Mouse (Mus musculus) NIH3T3 (cell line): ENCODE measurements around the gene Gm17018.

ENCODE experiments used
- DNase-seq: peaks from one replicate; pipeline ENCODE4 v3.0.0-alpha.2; 2012; ENCODE audit warnings: low read depth

Gm17018 gene

DNA sequence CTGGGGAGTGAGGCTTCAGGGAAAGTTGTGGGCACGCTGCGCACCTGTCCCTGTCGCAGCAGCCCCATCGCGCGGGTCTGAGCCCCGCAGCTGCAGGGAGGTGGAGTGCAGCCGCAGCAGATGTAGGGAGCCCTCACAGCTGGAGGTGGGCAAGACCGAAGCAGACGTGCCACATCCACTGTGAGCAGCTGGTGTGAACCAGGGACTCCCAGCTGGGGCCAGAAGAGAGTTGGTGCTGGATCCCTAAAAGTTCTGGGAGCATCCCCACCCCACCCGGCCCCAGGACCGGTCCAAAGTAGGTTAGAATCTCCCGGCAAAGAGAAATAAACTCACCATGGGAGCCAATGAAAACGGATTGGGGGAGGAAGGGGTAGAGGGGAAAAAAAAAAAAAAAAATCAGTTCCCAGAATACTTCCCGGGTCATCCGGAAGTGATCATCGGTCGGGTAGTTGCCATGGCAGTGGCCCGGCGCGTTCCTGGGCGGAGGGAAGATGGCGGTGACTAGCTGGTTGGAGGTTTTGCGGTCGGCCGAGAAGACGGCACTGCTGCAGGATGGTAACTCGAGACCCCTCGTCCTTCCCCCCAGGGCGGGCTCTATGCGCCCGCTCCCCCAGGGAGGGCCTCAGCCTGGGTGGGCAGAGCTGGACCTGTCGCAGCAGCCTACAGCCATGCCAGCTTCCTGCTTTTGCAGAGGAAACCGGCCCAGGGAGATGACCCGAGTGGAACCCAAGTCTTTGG is at the start of gene Gm17018, which contains the start of gene Poll:
Gm17018 (plus strand) TSS at position 463 of the 738 bp plus-strand sequence.
Poll (minus strand) TSS at position 379 of the 738 bp plus-strand sequence.
- DNase-seq = peak; percentile 92

DNA sequence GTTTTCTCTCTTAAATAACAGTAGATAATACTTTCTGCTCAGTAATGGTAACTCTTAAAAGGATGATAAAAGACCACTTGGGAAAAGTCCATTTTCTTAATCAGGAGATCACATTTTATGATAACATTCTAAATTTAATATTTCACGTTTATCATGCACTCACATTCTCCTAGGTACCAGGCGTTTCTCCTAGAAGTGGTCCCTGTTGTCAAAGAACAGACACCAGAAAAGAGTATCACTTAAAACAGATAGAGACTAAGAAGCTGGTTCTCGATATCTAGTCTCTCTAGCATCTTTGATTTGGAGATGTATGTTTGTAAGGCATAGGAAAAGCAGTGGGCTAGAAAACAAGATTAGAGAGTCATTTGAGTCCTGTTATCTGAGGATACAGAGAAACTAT is 49.7 kb upstream of the Gm17018 start:
- DNase-seq = no peak

DNA sequence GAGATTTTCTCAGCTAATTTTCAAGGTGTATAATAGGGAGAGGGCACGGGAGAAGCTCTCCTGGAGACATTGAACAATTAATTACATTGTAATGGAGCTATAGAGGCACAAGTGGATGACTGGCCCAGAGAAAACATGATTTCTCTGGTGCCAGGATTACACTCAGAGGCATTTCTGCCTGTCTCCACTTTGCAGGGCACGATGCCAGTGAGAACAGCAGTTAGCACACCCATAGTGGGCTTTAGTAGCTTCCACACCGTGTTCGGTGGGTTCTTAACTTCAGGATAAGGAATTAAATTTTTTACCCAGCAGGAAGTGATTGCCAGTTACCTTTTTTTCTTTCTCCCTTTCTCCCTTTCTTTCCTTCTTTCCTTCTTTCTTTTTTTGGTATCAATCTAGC is 49.0 kb upstream of the Gm17018 start:
- no peak for DNase-seq

DNA sequence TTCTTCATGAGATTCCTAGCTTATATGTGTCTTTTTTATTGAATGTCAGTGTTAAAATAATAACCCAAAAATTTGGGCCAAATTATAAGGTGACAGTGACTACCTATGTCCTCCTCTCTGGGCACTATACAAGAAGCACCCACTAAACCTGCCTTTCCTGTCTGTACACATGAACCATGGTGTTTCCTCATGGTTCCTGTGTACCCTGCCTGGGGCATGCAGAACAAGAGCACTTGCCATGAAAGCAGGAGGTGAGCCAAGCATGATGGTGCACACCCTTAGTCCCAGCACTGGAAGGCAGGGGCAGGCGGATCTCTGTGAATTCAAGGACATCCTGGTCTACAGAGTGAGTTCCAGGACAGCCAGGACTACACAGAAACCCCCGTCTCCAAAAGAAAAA is 45.1 kb upstream of the Gm17018 start:
- DNase-seq = no peak

DNA sequence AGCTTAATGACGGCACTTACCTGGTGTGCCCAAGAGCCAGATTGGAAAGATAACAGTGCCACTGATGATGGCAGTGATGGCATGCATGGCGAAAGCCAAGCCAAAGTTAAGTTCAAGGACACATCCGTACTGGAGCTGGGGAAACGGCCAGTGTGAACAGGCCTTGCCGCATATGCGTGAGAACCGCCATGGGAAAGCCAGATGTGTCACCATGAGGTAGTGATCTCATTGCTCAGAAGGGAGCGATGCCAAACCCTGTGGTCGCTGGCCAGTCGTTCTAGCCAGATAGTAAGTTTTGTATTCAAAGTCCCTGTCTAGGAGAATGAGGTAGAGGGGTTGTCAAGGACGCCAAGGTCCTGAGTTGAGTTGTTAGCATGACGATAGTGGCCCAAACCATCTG is 44.2 kb upstream of the Gm17018 start:
- DNase-seq = no peak

DNA sequence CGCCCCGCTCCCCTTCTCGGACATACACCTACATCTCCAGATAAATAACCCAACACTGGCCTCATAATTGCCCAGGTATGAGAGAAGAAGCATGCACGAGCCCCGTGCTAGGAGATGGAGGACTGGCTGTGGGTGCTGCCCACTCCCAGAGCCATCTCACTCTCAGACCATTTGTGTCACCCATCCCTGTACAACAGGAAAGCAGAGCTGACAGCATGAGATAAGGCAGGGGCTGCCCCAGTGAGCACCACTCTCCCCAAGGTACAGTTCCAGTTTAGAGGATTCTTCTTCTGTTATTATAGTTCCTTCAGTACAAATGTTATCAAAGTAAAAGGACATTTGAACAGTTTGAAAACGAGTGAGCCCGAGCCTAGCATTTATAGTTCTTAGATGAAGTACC is 33.0 kb upstream of the Gm17018 start:
- no peak for DNase-seq

DNA sequence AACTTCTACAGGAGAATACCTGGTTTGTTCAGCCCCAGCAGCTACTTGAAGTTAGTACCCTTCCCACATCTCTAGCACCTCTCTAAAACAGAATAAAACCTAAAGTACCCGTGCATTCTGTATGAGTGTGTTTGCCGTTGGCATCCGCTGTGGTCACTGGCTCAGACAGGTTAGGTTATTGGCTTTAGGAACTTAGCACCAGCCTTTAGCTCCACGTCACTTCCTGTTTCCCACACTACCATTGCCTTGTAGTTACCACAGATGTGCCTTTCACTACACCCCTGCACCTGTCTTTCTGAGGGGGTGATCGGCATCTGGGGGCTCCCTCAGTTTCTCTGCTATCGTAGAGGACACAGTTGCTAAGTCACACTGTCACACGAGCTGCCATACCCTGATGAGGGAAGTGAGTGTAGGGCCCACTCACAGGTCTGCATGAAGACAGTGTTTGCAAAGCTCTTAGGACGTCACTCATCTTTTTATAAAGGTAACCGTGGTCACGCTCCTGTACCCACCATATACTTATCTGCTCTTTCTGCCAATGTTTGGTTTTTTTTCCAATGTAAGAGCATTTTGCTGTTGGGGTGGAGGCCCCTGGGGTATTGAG is 32.4 kb upstream of the Gm17018 start:
- DNase-seq = no peak

DNA sequence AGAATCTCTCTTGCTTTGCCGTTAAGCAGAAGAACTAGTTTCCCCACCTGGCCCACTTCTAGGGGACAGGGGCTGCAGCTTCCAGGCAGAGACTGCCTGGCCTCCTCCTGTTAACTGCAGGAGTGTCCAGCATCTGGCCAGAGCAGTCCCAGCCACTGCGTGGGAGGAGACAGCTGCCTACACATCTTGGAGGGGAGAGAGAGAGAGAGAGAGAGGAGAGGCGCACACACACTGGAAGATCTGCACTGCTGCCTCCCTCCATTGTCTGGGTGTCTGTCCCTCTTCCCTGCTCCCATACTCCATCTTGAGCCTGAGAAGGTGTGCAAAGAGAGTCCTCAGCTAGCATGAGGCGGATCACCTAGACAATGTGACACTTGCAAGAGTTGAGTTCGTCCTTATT is 31.1 kb upstream of the Gm17018 start:
- DNase-seq = no peak

DNA sequence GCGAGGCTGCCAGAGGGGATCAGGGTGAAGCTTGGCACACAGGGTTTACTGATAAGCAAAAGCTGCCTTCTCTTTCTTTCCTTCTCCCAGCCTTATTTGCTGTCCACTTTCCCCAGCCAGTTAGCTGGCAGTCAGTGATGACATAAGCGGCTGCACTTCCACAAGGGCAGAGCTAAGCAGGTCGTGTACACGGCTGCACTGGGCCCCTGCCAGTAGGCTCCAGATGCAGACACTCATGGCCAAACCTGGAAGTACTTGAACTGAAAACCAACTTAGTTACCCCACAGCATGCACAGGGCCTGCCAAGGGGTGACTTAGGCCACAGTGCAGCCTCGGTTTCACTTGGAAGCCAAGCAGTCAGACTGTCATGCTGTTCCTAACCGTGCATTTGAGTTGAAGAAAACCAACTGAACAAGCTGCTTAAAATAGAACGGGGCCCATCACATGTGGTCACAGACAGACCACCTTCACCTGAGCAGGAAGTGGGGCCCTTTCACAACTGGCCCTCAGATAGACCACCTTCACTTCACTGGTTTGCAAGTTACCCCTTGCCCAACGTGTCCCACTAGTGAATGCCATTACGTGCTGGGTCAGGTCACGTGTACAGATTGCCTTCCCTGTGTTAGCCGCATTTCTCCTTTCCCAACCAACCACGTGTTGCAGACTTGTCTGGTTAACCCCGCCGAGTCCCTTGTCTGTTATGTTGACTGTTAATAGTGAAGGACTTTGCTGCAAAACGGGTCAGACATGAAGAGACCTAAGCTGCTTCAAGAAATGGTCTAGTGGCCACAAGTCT is 30.0 kb upstream of the Gm17018 start:
- peak; percentile 38 for DNase-seq

DNA sequence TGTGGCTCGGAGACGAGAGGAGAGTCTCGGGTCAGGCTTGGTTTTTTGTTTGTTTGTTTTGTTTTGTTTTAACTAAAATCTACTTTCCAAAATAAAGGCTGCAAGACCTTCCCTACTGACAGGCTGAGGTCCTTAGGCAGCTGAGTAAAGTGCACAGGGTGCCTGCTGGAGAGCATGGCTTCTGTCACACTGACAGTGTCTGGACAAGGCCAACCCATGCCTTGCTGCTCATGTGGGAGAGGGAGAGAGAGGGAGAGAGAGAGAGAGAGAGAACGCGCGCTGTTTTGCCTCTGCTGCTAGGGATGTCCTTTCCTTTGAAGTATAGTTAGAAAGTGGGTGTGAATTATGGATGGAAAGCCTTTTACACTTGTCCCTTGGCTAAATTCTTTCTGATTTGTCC is 28.9 kb upstream of the Gm17018 start:
- no peak for DNase-seq

DNA sequence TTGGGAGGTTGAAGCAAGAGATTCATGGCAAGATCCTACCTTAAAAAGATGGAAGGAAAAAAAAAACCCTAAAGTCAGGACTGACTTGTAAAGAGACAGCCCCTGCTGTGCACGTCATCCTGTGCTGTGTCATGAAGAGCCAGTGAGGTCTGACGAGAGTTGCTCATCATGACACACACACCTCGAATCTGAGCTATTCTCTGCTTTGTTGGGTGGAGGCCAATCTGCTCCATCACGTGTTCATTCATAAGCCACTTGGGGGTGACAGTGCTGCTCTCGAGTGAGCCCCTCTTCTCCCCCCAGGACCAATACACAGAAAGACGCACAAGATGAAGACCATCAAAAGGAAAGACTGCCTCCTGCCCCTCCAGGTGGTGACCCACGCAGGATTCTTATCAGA is 26.8 kb upstream of the Gm17018 start:
- peak; percentile 61 for DNase-seq

DNA sequence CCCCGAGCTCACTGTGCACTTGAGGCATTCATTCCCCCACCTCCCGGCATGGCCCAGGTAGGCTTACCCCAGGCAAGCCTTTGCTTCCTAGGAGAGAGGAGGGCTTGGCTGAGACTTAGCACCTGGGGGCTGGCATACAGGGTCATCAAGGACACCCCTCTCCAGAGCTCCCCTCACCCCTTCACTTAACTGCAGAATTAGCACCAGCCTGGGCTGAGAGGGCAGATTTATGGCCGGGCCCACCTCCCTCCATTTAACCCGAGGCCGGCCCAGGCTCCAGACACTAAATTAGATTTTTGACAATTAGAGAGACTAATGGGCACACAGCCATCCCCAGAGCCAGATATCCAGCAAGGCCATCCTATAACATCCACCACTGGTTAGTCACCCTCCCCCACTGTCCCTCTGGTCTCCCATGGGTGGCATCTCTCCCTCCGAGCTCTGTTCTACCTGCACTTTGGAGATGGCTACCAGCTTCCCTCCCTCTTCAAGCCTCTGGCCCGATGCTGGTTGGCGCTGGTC is 25.1 kb upstream of the Gm17018 start:
- no peak for DNase-seq

DNA sequence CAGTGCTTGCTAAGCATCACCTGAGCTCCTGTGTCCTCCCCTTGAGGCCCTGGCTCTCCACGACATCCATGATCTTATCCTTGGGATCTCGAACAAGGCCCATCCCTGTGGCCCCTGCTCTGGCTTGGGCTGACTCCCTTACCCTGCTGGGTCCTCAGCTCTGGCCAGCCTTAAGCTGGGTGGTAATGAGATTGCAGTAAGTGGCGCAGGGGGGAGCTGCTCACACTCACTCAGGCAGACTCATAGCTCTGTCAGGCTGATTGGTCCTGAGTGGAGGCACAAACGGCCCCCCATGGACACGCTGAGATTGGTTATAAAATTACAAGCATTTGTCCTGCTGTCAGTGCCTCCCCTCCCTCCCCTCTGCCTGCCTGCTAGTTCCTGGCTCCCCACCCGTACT is 24.5 kb upstream of the Gm17018 start:
- DNase-seq = no peak

DNA sequence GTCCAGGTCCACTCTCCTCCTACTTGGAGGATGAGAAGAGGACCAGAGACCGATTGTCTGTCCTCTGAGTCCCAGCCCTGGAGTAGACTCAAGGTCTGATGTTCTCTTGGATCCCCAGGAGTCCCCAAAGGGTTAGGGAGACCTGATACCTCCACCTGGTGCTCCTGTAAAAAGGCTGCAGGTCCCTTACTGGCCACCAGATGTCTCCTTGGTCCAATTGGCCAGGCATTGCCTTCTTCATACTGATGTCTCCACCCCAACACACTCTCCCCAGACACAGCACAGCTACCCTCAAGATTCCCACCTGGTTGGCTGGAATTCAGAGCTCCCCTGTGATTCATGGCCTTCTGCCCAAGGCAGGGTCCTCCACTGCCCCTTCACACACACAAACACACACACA is 22.9 kb upstream of the Gm17018 start:
- DNase-seq = peak; percentile 69

DNA sequence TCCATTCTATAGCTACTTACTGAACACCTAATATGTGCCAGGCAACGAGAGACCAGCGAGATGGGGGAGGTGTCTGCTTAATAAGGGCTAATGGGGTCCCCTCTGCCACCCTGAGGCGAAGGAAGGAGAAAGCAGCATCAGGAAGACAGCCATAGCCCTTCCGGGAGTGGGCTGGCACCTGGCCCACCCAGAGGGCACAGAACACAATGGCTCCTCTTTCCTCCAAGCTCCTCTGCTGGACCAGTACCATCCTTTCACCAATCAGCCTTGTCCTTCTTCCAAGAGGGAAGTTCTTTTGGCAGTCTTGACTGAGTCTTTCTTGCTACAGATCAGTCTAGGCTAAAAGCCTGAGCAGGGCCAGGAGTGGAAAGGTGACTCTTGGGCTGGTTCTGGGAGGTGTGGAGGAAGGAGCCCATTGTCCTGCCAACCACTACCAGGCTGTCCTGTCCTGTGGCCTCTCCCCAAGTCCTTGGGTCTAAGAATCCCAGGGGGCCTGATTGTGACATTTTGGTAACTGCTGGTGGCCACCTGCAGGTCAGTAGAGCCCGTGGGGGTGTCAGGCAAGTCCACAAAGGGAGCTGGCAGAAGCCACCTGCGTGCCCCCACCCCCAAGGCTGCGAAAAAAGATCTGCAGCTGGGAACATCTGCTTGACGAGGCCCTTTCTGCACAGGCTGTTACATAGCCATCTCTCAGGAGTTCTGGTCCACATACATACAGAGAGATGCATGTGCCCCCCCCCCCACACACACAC is 19.6 kb upstream of the Gm17018 start:
- peak; percentile 22 for DNase-seq

DNA sequence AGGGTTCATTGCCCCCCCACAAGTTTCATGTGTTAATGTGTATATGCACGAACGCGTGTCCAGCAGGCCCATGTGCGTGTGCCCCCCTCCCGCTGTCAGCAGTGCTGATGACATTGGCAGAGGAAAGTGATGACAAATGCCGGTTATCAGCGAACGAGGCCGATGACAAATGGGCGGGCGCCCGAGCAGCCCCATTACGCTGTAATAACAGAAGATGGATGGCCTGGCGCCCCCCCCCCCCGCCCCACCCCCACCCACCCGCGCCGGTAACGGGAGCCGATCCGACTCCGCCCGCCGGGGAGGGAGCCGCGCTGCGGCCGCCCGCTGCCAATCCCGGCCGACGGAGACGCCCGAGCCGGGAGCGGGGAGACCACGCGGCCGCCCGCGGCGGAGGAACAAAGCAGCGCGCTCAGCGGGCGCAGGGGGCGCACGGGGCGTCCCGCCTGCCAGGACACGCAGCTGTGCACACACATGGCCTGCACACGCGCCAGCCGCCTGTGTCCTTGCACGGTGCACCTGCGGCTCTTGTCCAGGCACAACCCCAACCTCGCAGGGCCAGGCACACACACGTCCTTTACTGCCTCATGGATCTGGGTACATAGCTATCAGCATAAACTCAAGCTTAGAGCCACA is 18.9 kb upstream of the Gm17018 start:
- peak; percentile 31 for DNase-seq

DNA sequence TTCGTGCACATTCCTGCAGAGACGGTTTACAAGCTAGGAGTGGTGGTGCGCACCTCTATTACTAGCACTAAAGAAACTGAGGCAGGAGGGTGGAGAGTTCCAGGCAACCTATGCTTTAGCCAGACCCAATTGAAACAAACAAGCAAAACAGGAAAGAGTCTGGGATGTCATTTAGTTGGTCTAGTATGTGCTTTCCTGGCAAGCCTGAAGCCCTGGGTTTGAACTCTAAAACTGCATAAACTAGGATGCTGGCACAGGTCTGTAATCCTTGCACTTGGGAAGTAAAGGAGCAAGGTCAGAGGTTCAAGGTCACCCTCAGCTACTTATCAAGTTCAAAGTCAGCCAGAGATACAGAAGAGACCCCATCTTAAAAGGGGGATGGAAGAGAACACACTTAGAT is 18.4 kb upstream of the Gm17018 start:
- DNase-seq = no peak

DNA sequence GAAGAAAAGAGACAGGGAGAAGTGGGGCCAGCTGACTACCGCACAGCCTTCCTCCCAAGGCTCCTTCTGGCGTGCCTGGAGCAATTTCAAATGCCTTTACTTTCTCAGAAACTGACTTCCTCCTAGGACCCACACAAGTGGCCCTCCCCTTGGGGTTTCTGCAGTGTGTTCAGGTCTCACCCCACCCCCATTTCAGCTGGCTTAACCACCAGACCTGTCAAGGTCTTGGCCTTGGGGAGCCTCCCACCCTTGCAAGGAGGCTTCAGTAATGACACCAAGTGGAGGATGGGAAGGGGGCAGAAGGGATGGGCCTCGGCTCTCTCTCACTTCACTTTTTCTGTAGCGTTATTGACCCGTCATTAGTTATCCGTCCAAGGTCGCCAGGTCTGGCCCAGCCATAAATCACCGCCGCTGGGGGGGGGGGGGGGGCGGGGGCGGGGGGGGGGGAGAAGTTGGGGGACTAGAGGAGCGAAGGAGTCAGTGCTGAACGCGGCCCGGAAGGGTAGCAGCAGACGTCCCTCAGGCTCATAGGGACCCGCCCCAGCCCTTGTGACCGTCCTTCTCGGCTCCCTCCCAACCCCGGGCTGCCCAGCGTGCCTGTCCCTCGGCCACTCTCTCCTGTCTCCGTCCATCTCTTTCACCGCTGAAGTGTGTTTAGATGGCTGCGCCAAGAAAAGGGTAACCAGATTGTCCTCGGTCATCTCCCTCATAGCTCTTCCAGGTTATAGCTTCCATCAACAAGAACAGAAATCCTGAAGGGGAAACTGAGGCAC is 16.1 kb upstream of the Gm17018 start:
- peak; percentile 28 for DNase-seq

DNA sequence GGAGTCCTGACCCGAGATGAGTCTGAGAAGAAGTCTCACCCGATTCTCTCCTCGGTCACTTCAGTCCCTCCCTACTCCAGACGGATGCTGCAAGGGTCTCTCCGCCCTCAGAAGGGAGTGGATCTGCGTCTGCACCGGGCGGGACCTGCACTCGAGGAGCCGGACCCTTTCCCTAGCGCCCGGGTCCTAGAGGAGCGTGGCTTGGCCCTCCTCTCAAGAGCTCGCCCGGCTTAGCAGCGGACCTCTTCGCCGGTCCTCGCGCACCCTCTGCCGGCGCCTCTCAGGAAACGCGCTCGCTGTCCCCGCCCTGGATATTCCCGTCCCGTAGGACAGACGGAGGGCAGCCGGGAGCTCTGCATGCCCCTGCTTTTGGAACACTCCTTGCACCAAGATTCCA is 15.5 kb upstream of the Gm17018 start:
- peak; percentile 91 for DNase-seq

DNA sequence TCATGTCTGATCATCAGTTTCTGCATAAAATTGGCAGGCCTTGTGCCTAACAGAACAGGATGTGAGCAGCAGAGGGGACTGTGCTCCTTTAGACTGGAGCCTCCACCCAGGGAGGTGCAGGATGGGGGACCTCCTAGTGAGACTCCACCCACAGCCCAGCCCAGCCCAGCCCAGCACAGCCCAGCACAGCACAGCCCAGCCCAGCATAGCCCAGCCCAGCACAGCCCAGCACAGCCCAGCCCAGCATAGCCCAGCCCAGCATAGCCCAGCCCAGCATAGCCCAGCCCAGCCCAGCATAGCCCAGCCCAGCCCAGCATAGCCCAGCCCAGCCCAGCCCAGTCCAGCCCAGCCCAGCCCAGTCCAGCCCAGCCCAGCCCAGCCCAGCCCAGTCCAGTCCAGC is 12.2 kb upstream of the Gm17018 start:
- DNase-seq = peak; percentile 70
